Mouse (Mus musculus) spleen, adult 2 months (tissue): ENCODE measurements at regions not wholly inside any gene's neighbourhood (a gene's known extent, or its start where the extent isn't known, plus 50 kb on each side); places are given as distances from the start of the nearest gene placed in this dataset.

Experiments
- DNase-seq, 2 experiments: peaks; one replicate each; pipeline versions ENCODE4 v3.0.0 to v3.0.0-alpha.2; 2012 to 2021; ENCODE audit warnings: low spot score in 2 of 2, low read depth in 1 of 2
- H3K27ac ChIP-seq: fragments of 200-500 bp; 2 replicates; pipeline ENCODE4 v1.5.1; 2012; ENCODE audit warnings: low read length, inconsistent platforms; ENCODE audit not compliant: insufficient read depth
- H3K27me3 ChIP-seq: fragments of 200-500 bp; 2 replicates; pipeline ENCODE4 v1.6.1; 2012; ENCODE audit warnings: mild to moderate bottlenecking, moderate library complexity, low read length, inconsistent platforms; ENCODE audit not compliant: control insufficient read depth, insufficient read depth
- H3K36me3 ChIP-seq: fragments of 200-500 bp; 2 replicates; pipeline ENCODE4 v1.6.1; 2012; ENCODE audit warnings: mild to moderate bottlenecking, low read length, inconsistent platforms; ENCODE audit not compliant: control insufficient read depth, insufficient read depth
- H3K4me1 ChIP-seq: fragments of 200-500 bp; 2 replicates; pipeline ENCODE4 v1.6.1; 2011; ENCODE audit warnings: inconsistent platforms; ENCODE audit not compliant: control insufficient read depth, insufficient read depth, insufficient read length
- H3K4me3 ChIP-seq: fragments of 200-500 bp; 2 replicates; pipeline ENCODE4 v1.5.1; 2011; ENCODE audit warnings: mild to moderate bottlenecking, inconsistent platforms; ENCODE audit not compliant: insufficient read depth, insufficient read length; ENCODE audit errors: extremely low read depth
- CTCF ChIP-seq: fragments of 200-500 bp; IDR thresholded peaks from 2 replicates; pipeline ENCODE4 v1.5.1; 2011; ENCODE audit warnings: mild to moderate bottlenecking, inconsistent platforms; ENCODE audit not compliant: insufficient read depth, insufficient read length, insufficient replicate concordance; ENCODE audit errors: extremely low read depth
- WGBS: fragments of 180-500 bp; shearing (Covaris S2); methylation state at CpG from one replicate; pipeline ENCODE4 v1.1.7; 2018; 5-methylcytosine and 5-hydroxymethylcytosine counted together

- 80% methylated on average over 2 of the region's 2 CpGs for WGBS
- no peaks in the 10 kb centered on the region for H3K4me1 ChIP-seq
- no peaks in the 10 kb centered on the region for H3K36me3 ChIP-seq
- H3K4me3 ChIP-seq = no peak overlapping the region
- no peak overlapping the region for H3K27ac ChIP-seq
- TF ChIP-seq CTCF = no peak
- no peak for DNase-seq
- no peaks in the 10 kb centered on the region for H3K27me3 ChIP-seq
Measured at GRCm38 (mm10) chrX:19080021-19080420, 401.1 kb downstream of the Tex13c3 start.
